In the genomic region with DNA sequence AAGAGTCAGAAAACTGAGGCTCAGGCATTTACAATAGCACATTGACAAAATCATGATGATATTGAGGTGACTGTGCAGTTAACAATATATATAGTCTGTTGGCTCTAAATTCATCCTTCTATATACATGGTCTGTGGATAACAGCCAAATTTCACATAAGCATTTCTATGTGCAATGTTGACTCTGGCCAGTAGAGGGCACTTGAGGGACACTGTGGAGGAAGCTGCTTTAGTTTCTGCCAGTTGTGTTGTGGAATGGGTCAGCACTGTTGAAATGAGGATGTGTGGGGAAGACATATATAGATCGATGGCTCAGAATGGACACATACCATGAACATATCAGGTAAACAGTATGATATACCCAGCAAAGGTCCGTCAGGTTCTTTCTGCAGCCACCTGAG, we compare ENCODE assay signal across 9 mouse cellular contexts. TPM values are rescaled to one million over a fixed set of nuclear protein-coding genes. Genes with fewer than 3 reads are reported as not detected.
DNase-seq lines count a peak whose midpoint lies in the region; ATAC-seq and TF ChIP-seq lines count a peak whose summit lies in the region.
"Had no signal": no experiment of that assay in that cellular context is flagged by ENCODE, and none has a peak within 500 bp of the region (broad histone marks: within the 10 kb centered on the region; RNA-seq: fewer than 3 reads in every experiment).

No protein-coding gene starts in this region.

- H3K4me1 ChIP-seq in midbrain, embryonic 14.5 days (ENCODE audit: control insufficient read depth, insufficient read depth, low read length): no peaks in the 10 kb centered on the region
- no peaks in the 10 kb centered on the region for H3K4me1 ChIP-seq in midbrain, embryonic 16.5 days (ENCODE audit: control insufficient read depth, insufficient read depth, low read length)
- no peaks in the 10 kb centered on the region for H3K4me1 ChIP-seq in cerebellum, adult 2 months (ENCODE audit: control insufficient read depth, insufficient read depth, low read length)
- H3K4me1 ChIP-seq: heart, embryonic 13.5 days; neural tube, embryonic 13.5 days had no signal

- no peak overlapping the region for H3K4me3 ChIP-seq in midbrain, embryonic 14.5 days (replicated peaks; ENCODE audit: low read depth, low read length)
- no peak overlapping the region for H3K4me3 ChIP-seq in midbrain, embryonic 16.5 days (ENCODE audit: low read depth, low read length)
- no peak overlapping the region for H3K4me3 ChIP-seq in cerebellum, adult 2 months (replicated peaks; ENCODE audit: insufficient read depth, low read depth, low read length)
- H3K4me3 ChIP-seq: heart, embryonic 13.5 days; neural tube, embryonic 13.5 days had no signal

- no peaks in the 10 kb centered on the region for H3K36me3 ChIP-seq in midbrain, embryonic 14.5 days (ENCODE audit: control insufficient read depth, insufficient read depth, low read length)
- no peaks in the 10 kb centered on the region for H3K36me3 ChIP-seq in midbrain, embryonic 16.5 days (ENCODE audit: control insufficient read depth, insufficient read depth, low read length)
- H3K36me3 ChIP-seq: heart, embryonic 13.5 days; neural tube, embryonic 13.5 days had no signal

- WGBS in midbrain, embryonic 14.5 days: 67% methylated on average over 2 of the region's 2 CpGs
- 61% methylated on average over 2 of the region's 2 CpGs for WGBS in midbrain, embryonic 16.5 days
- 81% methylated on average over 2 of the region's 2 CpGs for WGBS in cerebellum, adult 2 months

- intact Hi-C loops in left cerebral cortex, postnatal 10 days (cut with DNase I): loop anchor here (10.0 kb wide), 1 partner anchor 638 kb away; no protein-coding TSS in a partner anchor

- DNase-seq in midbrain, embryonic 14.5 days: peak; percentile 79
- DNase-seq in ZHBTc4 (ENCODE audit: low read depth, low spot score): peak; percentile 39
- DNase-seq in cerebellum, adult 2 months: peak; percentile 27 to 29
- peak; percentile 0 for DNase-seq in gonadal fat pad, adult 2 months (ENCODE audit: low read depth)
- peak; percentile 20 to 27 for DNase-seq in left cerebral cortex, postnatal 10 days (ENCODE audit: extremely low spot score in 1 of 2, low spot score in 2 of 2)
- DNase-seq in right cerebral cortex, postnatal 10 days (ENCODE audit: low spot score in 2 of 2): peak; percentile 34 to 56

- H3K27ac ChIP-seq in midbrain, embryonic 14.5 days (replicated peaks; ENCODE audit: low read depth, low read length): no peak overlapping the region
- no peak overlapping the region for H3K27ac ChIP-seq in midbrain, embryonic 16.5 days (ENCODE audit: low read length)
- H3K27ac ChIP-seq in cerebellum, adult 2 months (ENCODE audit: insufficient read depth, low read length): no peak overlapping the region
- H3K27ac ChIP-seq: heart, embryonic 13.5 days; neural tube, embryonic 13.5 days had no signal

- no peak overlapping the region for H3K4me2 ChIP-seq in midbrain, embryonic 14.5 days (ENCODE audit: low read length)
- no peak overlapping the region for H3K4me2 ChIP-seq in midbrain, embryonic 16.5 days (ENCODE audit: low read length)
- H3K4me2 ChIP-seq: heart, embryonic 13.5 days; neural tube, embryonic 13.5 days had no signal

- no peaks in the 10 kb centered on the region for H3K27me3 ChIP-seq in midbrain, embryonic 14.5 days (ENCODE audit: control insufficient read depth, insufficient read depth, low read length)
- no peaks in the 10 kb centered on the region for H3K27me3 ChIP-seq in midbrain, embryonic 16.5 days (ENCODE audit: control insufficient read depth, insufficient read depth, low read depth, low read length)
- no peaks in the 10 kb centered on the region for H3K27me3 ChIP-seq in cerebellum, adult 2 months (ENCODE audit: control insufficient read depth, insufficient read depth, low read length)
- H3K27me3 ChIP-seq: heart, embryonic 13.5 days; neural tube, embryonic 13.5 days had no signal

- H3K9me3 ChIP-seq in midbrain, embryonic 14.5 days (ENCODE audit: control insufficient read depth, low read length): 0 out of 2 replicates have a peak, but pooled peaks cover 7% of the 10 kb centered on the region
- H3K9me3 ChIP-seq in midbrain, embryonic 16.5 days (replicated peaks; ENCODE audit: control insufficient read depth, low read length, poor library complexity, severe bottlenecking): no peaks in the 10 kb centered on the region
- H3K9me3 ChIP-seq: heart, embryonic 13.5 days had no signal

- no peak for TF ChIP-seq POLR2A in cerebellum, adult 2 months (IDR thresholded peaks at IDR 0.05; ENCODE audit: borderline replicate concordance, insufficient read depth, low read length)

- no peak for ATAC-seq in midbrain, embryonic 14.5 days (ENCODE audit: low FRiP score, low TSS enrichment)
- no peak for ATAC-seq in midbrain, embryonic 16.5 days

- peak; percentile 51; the same call in 1 of the 2 replicates for TF ChIP-seq CTCF in cerebellum, adult 2 months (IDR thresholded peaks at IDR 0.05; ENCODE audit: borderline replicate concordance, insufficient read depth, low read depth, low read length)

- no peak overlapping the region for H3K9ac ChIP-seq in midbrain, embryonic 14.5 days (replicated peaks; ENCODE audit: low read length)
- H3K9ac ChIP-seq in midbrain, embryonic 16.5 days (ENCODE audit: low read depth, low read length): no peak overlapping the region
- H3K9ac ChIP-seq: heart, embryonic 13.5 days; neural tube, embryonic 13.5 days had no signal

RNA-seq across cellular contexts. Expression of gene Hs6st2, which starts 54.8 kb away (rescaled TPM):
- 21.6 and 23.9 TPM in 2 replicates for polyA plus RNA-seq in midbrain, embryonic 14.5 days (2014; fragmentation: Nextera tagmentation; extraction: Ambion mirVana)
- 31.1 and 34.1 TPM in 2 replicates for polyA plus RNA-seq in midbrain, embryonic 16.5 days (2015; fragmentation: Nextera tagmentation; extraction: Ambion mirVana)
- polyA plus RNA-seq in cerebellum, adult 2 months (2012; rRNA removed): 22.4 and 26.5 TPM in 2 replicates
- 0.09 and 0.38 TPM in 2 replicates for polyA plus RNA-seq in gonadal fat pad, adult 2 months (2012; rRNA removed)
- total RNA-seq in left cerebral cortex, postnatal 10 days (2021): 10 to 100 TPM; 64.4 to 77.5 TPM

Comparison
In these comparisons a context has a peak if more than half of its experiments do, and no peak if none do; other contexts are left out.
1. DNase-seq: peak in every context shown above with its lines; median percentile 79 in midbrain, embryonic 14.5 days; 45 in right cerebral cortex, postnatal 10 days; 39 in ZHBTc4; 28 in cerebellum, adult 2 months; 24 in left cerebral cortex, postnatal 10 days; 0 in gonadal fat pad, adult 2 months.
2. RNA of gene Hs6st2, which starts 54.8 kb away (polyA plus RNA-seq): 31.1 to 34.1 TPM in midbrain, embryonic 16.5 days, 21.6 to 23.9 TPM in midbrain, embryonic 14.5 days and 22.4 to 26.5 TPM in cerebellum, adult 2 months; 0.09 to 0.38 TPM in gonadal fat pad, adult 2 months; every median in the first group is over 10 times any median in the second.